Mouse (Mus musculus) heart, postnatal 0 days (tissue): ENCODE data around the gene Mast3.

Experiments used
- CTCF ChIP-seq: IDR thresholded peaks from 2 replicates; pipeline ENCODE4 v1.5.1; 2016; ENCODE audit warnings: antibody characterized with exemption, control low read depth, low read depth
- EP300 ChIP-seq: IDR thresholded peaks from 2 replicates; pipeline ENCODE4 v1.6.1; 2016; ENCODE audit warnings: antibody characterized with exemption, low read depth

DNA sequence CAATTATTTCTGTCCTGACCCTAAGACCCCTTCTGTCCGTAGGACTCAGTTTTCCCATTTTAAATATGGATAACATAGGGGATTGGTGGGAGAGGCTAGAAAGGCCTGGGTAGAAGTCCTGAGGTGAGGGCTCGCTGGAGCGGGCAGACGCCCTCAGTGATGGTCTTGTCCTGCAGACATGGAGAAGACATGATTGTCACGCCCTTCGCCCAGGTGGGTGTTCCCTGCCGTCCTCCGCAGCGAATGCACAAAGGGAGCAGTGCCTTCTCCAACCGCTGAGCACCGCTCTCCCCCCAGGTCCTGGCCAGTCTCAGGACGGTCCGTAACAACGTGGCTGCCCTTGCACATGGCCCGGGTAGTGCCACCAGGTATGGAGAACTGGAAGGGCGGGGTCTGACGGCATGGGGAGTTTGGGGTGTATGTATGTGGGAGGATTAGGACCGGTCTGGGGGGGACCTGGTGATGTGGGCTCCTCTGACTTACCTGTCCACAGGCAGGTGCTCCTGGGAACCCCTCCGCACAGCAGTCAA is 59.1 kb downstream of the Mast3 start:
- TF ChIP-seq CTCF (no peak), EP300 (no peak)
